Mouse (Mus musculus): ENCODE measurements around the gene Hoxc13. TPM values are rescaled to one million over a fixed set of nuclear protein-coding genes. Genes with fewer than 3 reads are reported as not detected.

The Hoxc13 gene
- total RNA-seq, 1 experiment from 2014 or later: not detected

DNA sequence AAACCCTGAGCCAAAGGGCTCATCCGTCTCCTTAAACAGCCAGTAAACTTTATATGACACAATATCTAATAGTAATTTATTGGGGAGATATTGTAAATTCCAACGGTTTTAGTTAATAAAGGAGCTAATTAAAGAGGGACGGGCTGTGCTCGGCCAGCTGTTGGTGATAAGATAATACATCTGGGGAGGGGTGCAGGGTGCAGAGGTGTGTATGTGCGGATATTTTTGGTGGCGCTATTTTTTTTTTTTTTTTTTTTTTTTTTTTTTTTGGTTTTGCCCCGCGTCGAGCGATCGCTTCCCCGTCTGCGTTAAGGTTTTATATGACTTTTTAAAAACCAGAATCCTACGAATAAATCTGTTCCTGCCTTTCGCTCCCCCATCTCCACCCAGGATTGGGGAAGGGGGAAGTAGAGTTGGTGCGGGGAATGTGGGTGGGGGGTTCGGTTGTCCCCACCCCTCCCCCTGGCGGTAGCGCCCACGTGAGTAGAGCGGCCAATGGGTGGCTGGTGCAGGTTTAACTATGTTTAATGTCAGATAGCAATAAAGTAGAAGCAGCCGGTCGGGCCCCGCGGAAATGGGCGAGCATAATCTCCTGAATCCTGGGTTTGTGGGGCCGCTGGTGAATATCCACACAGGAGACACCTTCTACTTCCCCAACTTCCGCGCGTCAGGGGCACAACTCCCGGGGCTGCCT lies 15.5 kb downstream of the Hoxc13 start, which contains the start of gene Hoxc12:
TSS of gene Hoxc12 (plus strand) at position 479 of the 694 bp plus-strand sequence.
- no peak for ATAC-seq (replicated peaks; ENCODE audit: low read depth, poor library complexity, severe bottlenecking)

DNA sequence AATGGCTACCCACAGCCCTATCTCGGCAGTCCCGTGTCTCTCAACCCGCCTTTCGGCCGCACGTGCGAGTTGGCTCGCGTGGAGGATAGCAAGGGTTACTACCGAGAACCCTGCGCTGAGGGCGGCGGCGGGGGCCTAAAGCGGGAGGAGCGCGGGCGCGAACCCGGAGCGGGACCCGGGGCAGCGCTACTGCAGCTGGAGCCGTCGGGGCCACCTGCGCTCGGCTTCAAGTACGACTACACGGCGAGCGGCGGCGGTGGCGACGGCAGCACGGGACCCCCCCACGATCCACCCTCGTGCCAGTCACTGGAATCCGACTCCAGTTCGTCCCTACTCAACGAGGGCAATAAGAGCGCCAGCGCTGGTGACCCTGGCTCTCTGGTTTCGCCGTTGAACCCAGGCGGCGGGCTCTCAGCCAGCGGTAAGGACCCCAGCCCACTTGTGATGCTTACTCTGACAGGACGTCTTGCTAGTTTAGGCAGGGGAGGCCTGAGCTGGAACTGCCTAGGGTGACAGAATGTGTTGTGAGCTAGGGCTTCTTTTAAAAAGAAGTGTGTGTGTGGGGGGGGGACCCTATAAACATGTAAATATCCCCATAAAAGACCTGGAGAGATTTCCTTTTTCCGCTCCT lies 16.2 kb downstream of the Hoxc13 start:
- ATAC-seq (replicated peaks; ENCODE audit: low read depth, poor library complexity, severe bottlenecking): no peak

DNA sequence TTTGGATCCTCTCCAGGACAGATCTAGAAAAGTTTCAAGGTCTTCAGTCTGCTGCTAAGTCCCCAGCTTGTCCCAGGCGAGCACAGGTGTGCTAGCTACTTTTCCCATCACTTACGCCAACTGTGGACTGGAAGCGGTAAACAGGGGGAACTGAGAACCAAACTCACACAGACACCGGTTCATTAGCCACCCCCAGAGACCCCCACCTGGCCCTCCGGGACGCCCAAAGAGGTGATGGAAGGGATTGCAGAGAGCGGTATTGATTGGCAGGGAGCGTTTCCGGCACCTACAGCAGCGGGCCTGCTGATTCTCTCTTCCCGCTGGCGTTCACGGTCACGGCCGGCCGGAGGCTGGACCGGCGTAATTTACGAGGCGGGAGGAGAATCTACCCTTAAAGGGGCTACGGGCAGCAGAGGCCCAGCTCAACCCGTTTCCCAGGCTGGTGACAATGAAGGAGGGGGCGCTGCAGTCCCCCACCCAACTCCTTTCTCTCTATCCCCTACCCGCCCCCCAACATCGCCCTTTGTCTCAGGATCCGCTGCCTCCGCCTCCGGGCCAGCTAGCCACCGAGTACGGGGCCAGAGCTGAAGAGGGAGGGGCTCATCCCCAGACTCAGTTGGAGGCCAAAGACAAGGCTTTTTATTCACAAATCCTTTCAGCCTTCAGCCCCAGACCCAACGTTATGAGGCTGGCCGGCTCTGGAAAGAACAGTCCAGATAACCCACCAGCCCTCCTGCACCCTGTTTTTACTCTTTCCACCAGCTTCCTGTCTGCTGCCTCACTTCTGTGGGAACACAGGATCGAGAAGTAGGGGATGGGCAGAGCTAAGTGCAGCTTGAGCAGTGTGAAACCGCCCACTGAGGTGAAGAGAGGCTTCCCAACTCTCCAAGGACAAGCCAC lies 18.6 kb downstream of the Hoxc13 start:
- no peak for ATAC-seq (replicated peaks; ENCODE audit: low read depth, poor library complexity, severe bottlenecking)

DNA sequence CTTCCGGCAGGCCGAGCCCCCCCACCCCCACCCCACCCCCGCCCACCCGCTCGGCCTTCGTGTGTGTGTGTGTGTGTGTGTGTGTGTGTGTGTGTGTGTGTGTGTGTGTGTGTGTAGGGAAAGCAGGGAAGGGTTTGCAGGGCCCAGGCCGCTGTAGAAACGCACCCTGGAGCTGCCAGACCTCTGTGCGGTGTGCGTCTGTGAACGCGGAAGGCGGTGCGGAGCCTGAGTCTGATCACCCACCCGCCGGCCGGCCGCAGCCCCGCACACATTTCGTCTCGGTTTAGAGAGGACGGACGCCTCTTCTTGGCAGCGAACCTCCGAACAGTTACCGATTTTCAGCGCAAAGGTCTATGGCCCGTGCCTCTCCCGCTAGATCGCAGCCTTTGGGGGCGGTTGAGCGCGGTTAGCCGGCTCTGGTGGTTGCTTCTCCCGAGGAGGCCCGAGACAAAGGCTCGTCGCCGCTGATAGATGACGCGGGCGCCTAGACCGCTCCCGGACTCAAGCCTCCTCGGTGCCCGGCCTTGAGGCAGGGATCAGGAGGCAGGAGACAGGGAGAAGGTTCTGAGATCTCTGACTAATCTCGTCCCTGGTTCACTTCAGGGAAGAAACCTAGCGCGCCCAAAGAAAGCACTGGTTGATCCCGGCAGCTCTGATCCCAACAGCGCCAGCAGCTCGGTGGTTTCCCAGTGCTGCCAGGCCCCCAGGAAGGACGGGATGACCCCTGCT lies 22.0 kb downstream of the Hoxc13 start:
- no peak for ATAC-seq (replicated peaks; ENCODE audit: low read depth, poor library complexity, severe bottlenecking)

DNA sequence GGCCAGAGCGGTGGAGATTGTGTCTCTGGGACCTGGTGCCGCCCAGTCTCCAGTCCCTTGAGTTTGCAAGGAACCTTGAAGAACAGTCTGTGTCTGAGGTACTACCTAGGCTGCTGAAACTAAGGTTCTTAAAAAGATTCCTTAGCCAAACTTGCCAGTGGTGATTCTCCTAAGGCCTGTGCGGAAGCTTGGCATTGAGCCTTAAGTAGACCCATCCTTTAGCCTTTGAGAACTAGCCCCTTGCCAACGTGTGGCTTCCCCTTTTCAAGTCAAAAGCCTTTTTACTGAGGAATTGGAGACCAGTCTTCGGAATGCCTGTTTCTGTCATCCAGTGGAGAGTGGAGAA lies 22.5 kb downstream of the Hoxc13 start:
- no peak for ATAC-seq (replicated peaks; ENCODE audit: low read depth, poor library complexity, severe bottlenecking)

DNA sequence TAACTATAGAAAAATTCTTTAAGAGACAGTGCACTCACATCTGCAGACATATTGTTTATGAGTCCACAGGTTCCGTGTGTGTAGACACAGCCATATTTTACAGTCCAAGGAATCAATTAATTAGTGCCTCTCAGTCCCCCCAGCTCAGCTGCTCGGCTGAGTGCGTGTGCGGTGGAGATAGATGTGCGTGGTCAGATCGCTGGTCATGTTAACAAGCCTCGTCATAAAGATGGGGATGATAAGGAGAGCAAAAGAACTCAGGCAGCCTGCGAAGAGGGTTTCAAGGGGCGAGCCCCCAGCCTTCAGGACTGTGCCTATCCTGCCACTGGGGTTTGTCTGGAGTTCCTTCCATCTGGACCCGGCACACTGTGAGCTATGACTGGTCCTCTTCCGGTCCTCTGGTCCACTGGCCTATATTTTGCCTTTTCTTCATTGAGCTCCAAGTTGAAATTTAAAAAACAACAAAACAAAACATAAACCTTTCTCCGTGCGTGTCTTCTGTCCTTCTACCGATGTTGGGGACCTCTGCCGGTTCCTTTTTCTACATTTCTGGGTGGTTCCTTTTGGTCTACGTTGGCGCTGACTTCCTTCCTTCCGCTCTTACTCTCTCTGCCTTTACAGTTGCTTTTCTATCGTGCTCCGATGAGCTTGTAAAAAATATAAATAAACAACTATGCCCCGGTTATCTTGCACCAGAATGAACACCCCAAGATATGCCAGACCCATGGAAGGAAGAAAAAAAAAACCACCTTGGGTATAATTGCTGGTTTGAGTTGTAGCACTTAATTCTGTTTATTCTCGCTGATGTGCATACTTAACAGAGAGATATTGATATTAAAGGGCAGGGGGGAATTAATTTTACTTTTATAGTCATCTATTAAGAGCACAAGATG lies 24.5 kb downstream of the Hoxc13 start:
- no peak for ATAC-seq (replicated peaks; ENCODE audit: low read depth, poor library complexity, severe bottlenecking)

DNA sequence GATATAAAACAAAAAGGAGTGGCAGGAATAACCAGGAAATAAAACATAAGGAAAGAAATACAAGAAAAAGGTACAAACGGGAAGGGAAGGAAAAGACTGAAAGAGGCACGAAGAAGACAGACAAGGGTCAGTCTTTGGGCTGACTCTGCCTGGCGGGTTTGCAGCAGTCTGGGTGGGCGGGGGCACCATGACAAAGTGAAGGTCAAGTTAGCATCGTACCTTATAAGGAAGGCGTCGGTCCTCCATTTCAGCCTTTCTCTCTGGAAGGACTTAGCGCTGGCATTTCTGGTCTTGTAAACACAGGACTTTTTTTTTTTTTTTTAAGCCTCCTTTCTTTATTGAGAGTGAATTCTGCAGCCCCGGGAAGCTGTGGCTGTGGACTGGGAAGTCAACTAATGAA lies 26.4 kb downstream of the Hoxc13 start:
- ATAC-seq (replicated peaks; ENCODE audit: low read depth, poor library complexity, severe bottlenecking): no peak

DNA sequence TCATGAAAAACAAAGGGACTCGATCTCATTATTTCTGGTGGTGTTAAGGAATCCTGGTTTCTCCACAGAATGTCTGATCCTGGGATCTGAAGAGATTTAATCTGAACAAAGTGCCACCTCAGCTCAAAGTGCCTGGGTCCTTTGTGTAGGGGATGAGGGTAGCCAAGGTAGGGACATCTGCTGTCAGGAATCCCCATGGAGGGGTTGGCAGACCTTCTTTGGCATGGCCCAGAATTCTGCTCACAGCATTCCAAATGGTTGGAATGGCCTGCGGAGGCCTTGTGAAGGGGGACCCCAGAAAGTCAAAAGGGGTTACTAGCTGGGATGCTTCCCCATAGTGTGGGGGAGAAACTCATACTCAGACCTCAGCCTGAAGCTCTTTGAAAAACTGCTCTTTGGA lies 27.9 kb downstream of the Hoxc13 start:
- ATAC-seq (replicated peaks; ENCODE audit: low read depth, poor library complexity, severe bottlenecking): no peak

DNA sequence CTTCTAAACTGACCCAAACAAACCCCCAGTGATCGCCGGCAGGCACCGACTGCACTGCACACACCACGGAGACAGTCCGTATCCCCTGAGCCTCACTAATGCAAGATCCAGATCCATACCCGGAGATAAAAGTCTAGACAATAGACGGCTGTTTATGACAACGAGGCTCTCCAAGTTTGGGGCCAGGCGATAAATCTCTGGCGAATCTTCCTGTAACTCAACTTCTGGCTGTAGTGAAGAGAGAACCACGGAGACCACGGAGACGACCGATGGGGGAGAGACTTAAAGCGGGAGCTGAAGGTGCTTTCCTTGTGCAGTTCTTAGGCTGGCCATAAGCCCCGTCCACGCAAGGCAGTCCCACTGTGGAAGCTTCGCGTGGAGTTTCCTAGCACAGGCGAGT lies 28.8 kb downstream of the Hoxc13 start:
- ATAC-seq (replicated peaks; ENCODE audit: low read depth, poor library complexity, severe bottlenecking): no peak

DNA sequence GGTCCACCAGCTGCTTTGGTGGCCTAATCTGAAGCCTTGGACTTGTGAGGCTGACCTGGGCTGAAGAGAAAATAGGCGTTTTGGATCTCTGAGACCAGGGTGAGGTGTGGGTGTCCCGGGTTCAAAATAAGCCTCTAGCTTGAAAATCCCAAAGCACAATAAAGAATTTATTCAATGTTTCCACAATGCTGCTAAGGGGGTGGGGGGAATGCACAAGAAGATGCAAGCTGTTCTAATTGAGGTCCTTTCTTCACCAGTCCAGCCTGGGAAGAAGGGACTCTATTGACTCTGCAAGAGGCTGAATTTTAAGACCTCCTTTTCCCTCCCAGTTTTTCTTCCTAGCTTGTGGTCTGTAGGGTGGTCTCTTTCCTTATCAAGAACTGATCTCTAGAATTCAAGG lies 30.0 kb downstream of the Hoxc13 start:
- ATAC-seq (replicated peaks; ENCODE audit: low read depth, poor library complexity, severe bottlenecking): no peak

DNA sequence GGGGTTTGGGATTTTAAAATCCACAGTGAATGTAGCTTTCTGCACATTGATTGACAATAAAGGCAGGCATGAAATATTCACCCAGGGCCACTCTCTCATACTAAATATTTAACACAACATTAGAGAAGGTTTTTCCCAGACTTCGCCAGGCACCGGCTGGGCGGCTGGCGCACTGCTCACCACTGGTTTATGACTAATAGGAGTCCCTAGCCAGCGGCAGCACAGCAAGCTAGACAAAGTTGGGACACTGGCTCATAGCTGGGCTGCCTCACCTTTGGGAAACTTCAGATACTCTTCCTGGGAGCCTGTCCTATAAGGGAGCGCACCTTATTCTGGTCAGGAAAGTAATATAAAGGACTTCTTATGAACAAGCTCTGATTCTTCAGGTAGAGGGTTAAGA lies 32.7 kb downstream of the Hoxc13 start:
- ATAC-seq (replicated peaks; ENCODE audit: low read depth, poor library complexity, severe bottlenecking): no peak

DNA sequence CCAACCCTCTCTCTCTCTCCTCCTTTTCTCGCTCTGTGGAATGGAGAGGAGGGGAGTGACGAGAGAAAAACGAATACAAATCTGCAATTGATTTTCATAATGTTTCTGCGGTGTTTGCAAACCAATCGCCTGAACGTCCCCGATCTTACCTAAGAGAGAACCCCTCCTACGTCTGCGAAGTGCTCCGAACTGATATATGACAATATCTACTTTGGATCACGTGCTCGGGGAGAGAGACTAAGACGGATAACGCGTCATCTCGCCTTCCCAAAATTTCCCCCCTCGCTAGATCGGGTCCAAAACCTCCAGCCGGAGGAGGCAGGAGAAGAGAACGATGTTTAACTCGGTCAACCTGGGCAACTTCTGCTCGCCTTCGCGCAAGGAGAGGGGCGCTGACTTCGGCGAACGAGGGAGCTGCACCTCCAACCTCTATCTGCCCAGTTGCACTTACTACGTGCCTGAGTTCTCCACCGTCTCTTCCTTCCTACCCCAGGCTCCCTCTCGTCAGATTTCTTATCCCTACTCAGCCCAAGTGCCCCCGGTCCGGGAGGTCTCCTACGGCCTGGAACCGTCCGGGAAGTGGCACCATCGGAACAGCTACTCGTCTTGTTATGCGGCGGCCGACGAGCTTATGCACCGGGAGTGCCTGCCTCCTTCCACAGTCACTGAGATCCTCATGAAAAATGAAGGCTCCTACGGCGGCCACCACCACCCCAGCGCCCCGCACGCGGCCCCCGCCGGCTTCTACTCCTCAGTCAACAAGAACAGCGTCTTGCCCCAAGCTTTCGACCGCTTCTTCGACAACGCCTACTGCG lies 33.5 kb downstream of the Hoxc13 start, which contains the start of gene Hoxc11:
TSS of gene Hoxc11 (plus strand) at position 236 of the 815 bp plus-strand sequence.
- ATAC-seq (replicated peaks; ENCODE audit: low read depth, poor library complexity, severe bottlenecking): peak; percentile 22; the same call in 1 of the 2 replicates

DNA sequence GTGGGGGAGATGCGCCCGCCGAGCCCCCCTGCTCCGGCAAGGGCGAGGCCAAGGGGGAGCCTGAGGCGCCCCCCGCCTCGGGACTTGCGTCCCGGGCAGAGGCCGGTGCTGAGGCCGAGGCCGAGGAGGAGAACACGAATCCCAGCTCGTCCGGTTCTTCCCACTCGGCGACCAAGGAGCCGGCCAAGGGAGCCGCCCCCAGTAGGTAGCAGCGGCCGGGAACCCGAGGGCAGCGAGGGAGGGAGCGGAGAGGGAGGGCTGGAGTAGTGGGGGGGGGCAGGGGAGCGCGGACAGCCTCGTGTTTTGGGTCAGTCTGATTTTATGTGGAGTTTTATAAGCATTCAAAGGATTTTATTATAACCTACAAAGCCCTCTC lies 34.1 kb downstream of the Hoxc13 start:
- no peak for ATAC-seq (replicated peaks; ENCODE audit: low read depth, poor library complexity, severe bottlenecking)

DNA sequence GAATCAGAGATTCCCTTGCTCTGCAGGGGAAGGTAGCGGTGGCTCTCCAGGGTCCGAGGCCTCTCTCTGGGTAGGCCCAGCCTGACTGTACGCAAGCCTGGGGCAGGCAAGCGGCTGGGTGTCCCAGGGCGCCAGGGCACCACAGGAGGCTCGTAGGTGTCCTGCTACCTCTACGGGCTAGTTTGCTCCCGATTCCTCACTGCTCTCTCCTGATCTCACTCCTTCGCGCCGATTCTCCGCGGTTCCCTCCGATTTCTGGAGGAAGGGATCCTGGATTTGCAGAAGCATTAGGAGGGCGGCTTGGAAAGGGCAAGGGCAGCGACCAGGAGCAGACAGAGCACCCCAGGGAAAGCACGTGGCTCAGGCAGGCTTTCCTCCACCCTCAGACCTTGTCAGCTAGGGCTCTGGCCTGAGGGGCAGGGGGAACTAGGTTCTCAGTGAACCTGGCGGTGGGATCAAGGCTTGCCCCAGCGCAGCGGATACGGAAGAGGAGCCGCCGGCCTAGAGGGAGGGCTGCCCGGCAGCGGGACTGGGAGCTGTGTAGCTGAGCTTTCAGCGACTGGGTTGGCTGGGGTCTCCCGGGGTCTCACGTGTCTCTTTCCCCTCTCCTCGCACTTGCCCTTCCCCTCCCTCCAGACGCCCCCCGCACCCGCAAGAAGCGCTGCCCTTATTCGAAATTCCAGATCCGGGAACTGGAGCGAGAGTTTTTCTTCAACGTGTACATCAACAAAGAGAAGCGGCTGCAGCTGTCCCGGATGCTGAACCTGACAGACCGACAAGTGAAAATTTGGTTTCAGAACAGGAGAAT lies 35.1 kb downstream of the Hoxc13 start:
- no peak for ATAC-seq (replicated peaks; ENCODE audit: low read depth, poor library complexity, severe bottlenecking)

DNA sequence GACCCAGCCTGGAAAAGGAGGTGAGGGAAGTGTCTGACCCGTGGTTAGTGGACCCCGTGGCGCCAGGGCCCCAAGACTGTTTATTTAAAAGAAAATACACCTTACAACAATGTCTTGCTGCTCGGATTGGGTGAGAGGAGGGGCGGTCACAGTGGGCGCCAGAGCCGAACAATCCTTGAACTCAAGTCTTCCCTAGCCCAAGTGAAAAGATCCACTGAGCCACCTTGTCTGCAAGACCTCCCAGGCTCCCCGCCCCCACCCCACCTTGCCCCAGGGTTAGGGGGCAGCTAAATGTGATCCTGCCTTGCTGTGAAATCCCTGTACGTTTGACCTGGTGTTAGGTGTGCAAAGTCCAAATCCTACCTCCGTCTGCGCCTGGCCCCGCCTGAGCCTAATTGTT lies 36.0 kb downstream of the Hoxc13 start:
- no peak for ATAC-seq (replicated peaks; ENCODE audit: low read depth, poor library complexity, severe bottlenecking)

DNA sequence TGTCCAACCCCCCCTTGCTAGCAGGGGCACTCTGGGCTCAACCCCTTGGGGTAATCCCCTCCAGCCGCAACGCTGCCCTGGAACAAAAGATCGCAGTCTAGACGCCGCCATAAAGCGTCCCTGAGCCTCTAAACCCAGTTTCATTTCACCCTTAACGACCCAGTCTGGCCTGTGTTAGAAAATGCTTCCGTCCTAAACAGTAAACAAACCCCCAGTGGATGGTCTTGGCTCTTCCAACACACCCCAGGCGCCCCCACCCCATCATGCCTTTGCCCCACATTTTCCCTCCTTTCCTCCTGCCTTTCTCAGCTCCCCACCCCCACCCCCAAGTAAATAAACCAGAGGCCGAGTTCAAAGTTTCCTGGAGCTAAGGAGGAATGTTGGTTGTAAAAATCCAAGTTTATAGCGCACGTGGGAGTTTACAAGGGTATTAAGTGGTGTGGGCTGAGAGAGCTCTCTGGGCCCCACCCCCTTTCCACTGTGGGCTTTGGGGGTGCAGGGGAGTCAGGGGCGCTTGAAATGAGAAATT lies 38.8 kb downstream of the Hoxc13 start:
- no peak for ATAC-seq (replicated peaks; ENCODE audit: low read depth, poor library complexity, severe bottlenecking)

DNA sequence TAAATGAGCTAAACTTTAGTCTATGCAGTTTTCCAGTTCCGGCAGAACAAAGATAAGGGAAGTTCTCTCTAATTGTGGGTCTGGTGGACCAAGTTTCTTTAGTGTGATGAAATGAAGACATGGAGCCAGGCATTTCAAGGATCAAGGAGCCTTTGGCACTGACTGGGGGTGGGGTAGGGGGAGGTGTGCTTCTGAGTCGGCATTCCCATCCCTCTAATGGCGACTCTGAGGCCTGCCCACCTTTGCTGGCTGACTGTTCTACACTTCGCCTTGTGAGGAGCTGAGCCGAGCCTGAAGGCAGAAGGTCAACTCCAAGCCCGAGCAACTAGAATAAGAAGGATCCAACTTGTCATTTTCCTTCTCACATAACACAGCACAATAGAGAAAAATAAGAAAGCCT lies 40.8 kb downstream of the Hoxc13 start:
- no peak for ATAC-seq (replicated peaks; ENCODE audit: low read depth, poor library complexity, severe bottlenecking)

DNA sequence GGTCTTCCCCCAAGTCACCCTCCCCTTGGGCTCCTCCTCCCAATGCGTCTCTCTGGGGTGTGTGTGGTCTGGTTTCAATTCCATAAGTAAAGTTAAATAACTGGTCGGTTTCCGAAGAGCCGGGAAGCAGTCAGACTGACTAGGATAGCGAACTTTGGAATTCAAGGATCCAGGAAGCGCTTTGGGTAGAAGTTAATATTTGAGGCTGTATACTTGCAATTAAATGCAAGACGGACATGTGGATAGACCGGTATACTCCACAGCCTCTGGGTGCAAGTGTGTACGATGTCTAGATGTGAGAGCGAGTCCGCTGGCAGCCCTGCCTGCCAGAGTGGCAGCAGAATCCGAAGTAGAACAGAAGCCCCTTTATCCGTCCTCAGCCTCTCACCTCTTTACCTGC lies 41.6 kb downstream of the Hoxc13 start:
- ATAC-seq (replicated peaks; ENCODE audit: low read depth, poor library complexity, severe bottlenecking): no peak
